Mouse (Mus musculus) neural tube, embryonic 11.5 days (tissue): ENCODE measurements at regions not wholly inside any gene's neighbourhood (a gene's known extent, or its start where the extent isn't known, plus 50 kb on each side); places are given as distances from the start of the nearest gene placed in this dataset.

Source experiments
- ATAC-seq: fragments of 200-750 bp; cut with Nextera tagmentation; 2 replicates; pipeline ENCODE4 v1.8.0; 2017; ENCODE audit warnings: moderate number of reproducible peaks, mild to moderate bottlenecking, moderate TSS enrichment, moderate library complexity; ENCODE audit not compliant: insufficient read depth, low FRiP score, low TSS enrichment
- DNase-seq: peaks from one replicate; pipeline ENCODE4 v3.0.0-alpha.2; 2015; ENCODE audit warnings: low spot score
- H3K27ac ChIP-seq: fragments of 300-500 bp; sonication (generic); 2 replicates; pipeline ENCODE4 v1.5.1; 2014; ENCODE audit warnings: low read depth, mild to moderate bottlenecking, low read length
- H3K27me3 ChIP-seq: fragments of 300-500 bp; sonication (generic); 2 replicates; pipeline ENCODE4 v1.6.1; 2014; ENCODE audit warnings: mild to moderate bottlenecking, low read length, mixed read lengths; ENCODE audit not compliant: control insufficient read depth, insufficient read depth
- H3K36me3 ChIP-seq: fragments of 300-500 bp; sonication (generic); 2 replicates; pipeline ENCODE4 v1.6.1; 2014; ENCODE audit warnings: mild to moderate bottlenecking, low read length, moderate library complexity, mixed read lengths; ENCODE audit not compliant: control insufficient read depth, insufficient read depth
- H3K4me1 ChIP-seq: fragments of 300-500 bp; sonication (generic); 2 replicates; pipeline ENCODE4 v1.6.1; 2014; ENCODE audit warnings: low read length, mixed read lengths; ENCODE audit not compliant: control insufficient read depth, insufficient read depth
- H3K4me2 ChIP-seq: fragments of 300-500 bp; sonication (generic); 2 replicates; pipeline ENCODE4 v1.6.1; 2014; ENCODE audit warnings: low read depth, mild to moderate bottlenecking, moderate library complexity
- H3K4me3 ChIP-seq: fragments of 300-500 bp; sonication (generic); 2 replicates; pipeline ENCODE4 v1.5.1; 2014; ENCODE audit warnings: low read depth, low read length
- H3K9ac ChIP-seq: fragments of 300-500 bp; sonication (generic); 2 replicates; pipeline ENCODE4 v1.6.1; 2014; ENCODE audit warnings: mild to moderate bottlenecking, low read length
- H3K9me3 ChIP-seq: fragments of 300-500 bp; sonication (generic); 2 replicates; pipeline ENCODE4 v1.6.1; 2016; ENCODE audit warnings: low read length; ENCODE audit not compliant: control insufficient read depth
- WGBS: fragments of 180-500 bp; shearing (Covaris S2); extraction: QIAGEN DNeasy Blood & Tissue Kit; methylation state at CpG from one replicate; pipeline ENCODE4 v1.1.7; 2014; 5-methylcytosine and 5-hydroxymethylcytosine counted together

- Histone ChIP-seq H3K4me1 (no peaks in the 10 kb centered on the region), H3K4me2 (no peak overlapping the region), H3K9ac (no peak overlapping the region), H3K4me3 (no peak overlapping the region), H3K27ac (no peak overlapping the region), H3K27me3 (no peaks in the 10 kb centered on the region), H3K9me3 (no peaks in the 10 kb centered on the region), H3K36me3 (no peaks in the 10 kb centered on the region)
- DNase-seq: no peak
- no peak for ATAC-seq
- WGBS: 91% methylated on average over 3 of the region's 3 CpGs
Observed at GRCm38 (mm10) chr4:95378645-95379044, 178.7 kb upstream of the Fggy start.

GRCm38 (mm10) chr4:95383216-95383892 lies 174.0 kb upstream of the Fggy start:
- DNase-seq: no peak
- no peaks in the 10 kb centered on the region for H3K36me3 ChIP-seq
- WGBS: 89% methylated on average over 8 of the region's 8 CpGs
- ATAC-seq: no peak
- H3K4me2 ChIP-seq: no peak overlapping the region
- no peaks in the 10 kb centered on the region for H3K4me1 ChIP-seq
- H3K27ac ChIP-seq: no peak overlapping the region
- no peaks in the 10 kb centered on the region for H3K27me3 ChIP-seq
- no peak overlapping the region for H3K9ac ChIP-seq
- H3K9me3 ChIP-seq: no peaks in the 10 kb centered on the region
- H3K4me3 ChIP-seq: no peak overlapping the region

GRCm38 (mm10) chr4:95385552-95385951 lies 171.8 kb upstream of the Fggy start:
- no peaks in the 10 kb centered on the region for H3K36me3 ChIP-seq
- no peak overlapping the region for H3K27ac ChIP-seq
- WGBS: 61% methylated on average over 7 of the region's 7 CpGs
- ATAC-seq: no peak
- no peaks in the 10 kb centered on the region for H3K27me3 ChIP-seq
- no peak overlapping the region for H3K9ac ChIP-seq
- H3K4me2 ChIP-seq: no peak overlapping the region
- H3K9me3 ChIP-seq: no peaks in the 10 kb centered on the region
- no peak for DNase-seq
- H3K4me3 ChIP-seq: no peak overlapping the region
- H3K4me1 ChIP-seq: no peaks in the 10 kb centered on the region

GRCm38 (mm10) chr4:95386021-95386420 lies 171.3 kb upstream of the Fggy start:
- 47% methylated on average over 2 of the region's 2 CpGs for WGBS
- H3K4me2 ChIP-seq: no peak overlapping the region

GRCm38 (mm10) chr4:95388556-95388955 lies 168.8 kb upstream of the Fggy start:
- ATAC-seq (no peak), DNase-seq (no peak)
- no peaks in the 10 kb centered on the region for H3K36me3 ChIP-seq
- no peaks in the 10 kb centered on the region for H3K9me3 ChIP-seq
- no peak overlapping the region for H3K27ac ChIP-seq
- no peak overlapping the region for H3K9ac ChIP-seq
- 81% methylated on average over 3 of the region's 3 CpGs for WGBS
- H3K4me1 ChIP-seq: no peaks in the 10 kb centered on the region
- H3K4me2 ChIP-seq: no peak overlapping the region
- H3K27me3 ChIP-seq: no peaks in the 10 kb centered on the region
- H3K4me3 ChIP-seq: no peak overlapping the region

More at GRCm38 (mm10) chr4:95386021-95386420, 171.3 kb upstream of the Fggy start:
- Histone ChIP-seq H3K36me3 (no peaks in the 10 kb centered on the region), H3K27ac (no peak overlapping the region), H3K4me3 (no peak overlapping the region), H3K9ac (no peak overlapping the region), H3K9me3 (no peaks in the 10 kb centered on the region), H3K27me3 (no peaks in the 10 kb centered on the region), H3K4me1 (no peaks in the 10 kb centered on the region)
- DNase-seq: no peak
- no peak for ATAC-seq

GRCm38 (mm10) chr4:95389647-95390046 lies 167.7 kb upstream of the Fggy start:
- WGBS: 50% methylated on average over 2 of the region's 2 CpGs
- Histone ChIP-seq H3K4me2 (no peak overlapping the region), H3K27ac (no peak overlapping the region), H3K9ac (no peak overlapping the region), H3K4me1 (no peaks in the 10 kb centered on the region), H3K4me3 (no peak overlapping the region), H3K36me3 (no peaks in the 10 kb centered on the region), H3K27me3 (no peaks in the 10 kb centered on the region), H3K9me3 (no peaks in the 10 kb centered on the region)
- DNase-seq (no peak), ATAC-seq (no peak)

GRCm38 (mm10) chr4:95390549-95390948 lies 166.8 kb upstream of the Fggy start:
- Histone ChIP-seq H3K36me3 (no peaks in the 10 kb centered on the region), H3K27ac (no peak overlapping the region), H3K4me2 (no peak overlapping the region), H3K4me1 (no peaks in the 10 kb centered on the region), H3K4me3 (no peak overlapping the region), H3K9ac (no peak overlapping the region), H3K9me3 (no peaks in the 10 kb centered on the region), H3K27me3 (no peaks in the 10 kb centered on the region)
- DNase-seq (no peak), ATAC-seq (no peak)

GRCm38 (mm10) chr4:95395746-95396145 lies 161.6 kb upstream of the Fggy start:
- H3K9ac ChIP-seq: no peak overlapping the region
- H3K9me3 ChIP-seq: no peaks in the 10 kb centered on the region
- no peaks in the 10 kb centered on the region for H3K4me1 ChIP-seq
- no peaks in the 10 kb centered on the region for H3K36me3 ChIP-seq
- no peak overlapping the region for H3K4me2 ChIP-seq
- no peaks in the 10 kb centered on the region for H3K27me3 ChIP-seq
- WGBS: 93% methylated on average over 3 of the region's 3 CpGs
- no peak for DNase-seq
- no peak for ATAC-seq
- no peak overlapping the region for H3K27ac ChIP-seq
- no peak overlapping the region for H3K4me3 ChIP-seq

- no peak overlapping the region for H3K4me2 ChIP-seq
- H3K27ac ChIP-seq: no peak overlapping the region
- no peaks in the 10 kb centered on the region for H3K9me3 ChIP-seq
- H3K4me3 ChIP-seq: no peak overlapping the region
- H3K4me1 ChIP-seq: no peaks in the 10 kb centered on the region
- H3K9ac ChIP-seq: no peak overlapping the region
- H3K27me3 ChIP-seq: no peaks in the 10 kb centered on the region
- ATAC-seq (no peak), DNase-seq (no peak)
- no peaks in the 10 kb centered on the region for H3K36me3 ChIP-seq
Observed at GRCm38 (mm10) chr4:95398301-95398700, 159.0 kb upstream of the Fggy start.
